Mouse (Mus musculus) layer of hippocampus, postnatal 25 days (tissue): Measurements from ENCODE around the gene 1700040F15Rik. TPM values are rescaled to one million over a fixed set of nuclear protein-coding genes. Genes with fewer than 3 reads are reported as not detected.
"Not testable (repeated sequence)": the region's sequence is repeated elsewhere in the genome, so short reads cannot be mapped to it uniquely, and the experiment has no call there.

Experiments used
- DNase-seq, 2 experiments: peaks; one replicate each; pipeline ENCODE4 v3.0.0; 2022; ENCODE audit warnings: mixed read lengths in 2 of 2, low spot score in 1 of 2; ENCODE audit errors: extremely low spot score in 1 of 2
- total RNA-seq, 2 experiments: library from RNA; stranded (reverse); gene quantifications; 2 replicates each; pipeline ENCODE4 v1.2.3; 2021

Gene 1700040F15Rik
- not detected for total RNA-seq

DNA sequence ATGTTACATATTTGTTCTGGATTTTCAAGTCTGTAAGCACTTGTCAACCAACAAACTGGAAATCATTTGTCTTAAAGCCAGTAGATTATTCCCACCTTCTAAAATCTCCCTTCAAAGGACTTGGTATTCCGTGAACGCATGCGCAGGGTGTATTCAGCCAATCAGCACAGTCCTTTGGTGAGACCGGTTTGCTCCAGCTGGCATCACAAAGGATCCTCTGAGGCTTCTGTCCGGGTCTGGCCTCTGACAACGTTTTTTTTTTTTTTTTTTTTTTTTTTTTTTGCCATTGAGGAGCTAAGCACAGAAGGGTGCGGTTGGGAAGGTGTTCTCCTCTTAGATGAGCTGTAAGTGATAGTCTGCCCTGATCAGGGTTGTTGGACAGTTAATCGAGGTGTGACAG lies at the start of gene 1700040F15Rik:
Gene 1700040F15Rik (plus strand): TSS at position 301 of the 400 bp plus-strand sequence.
- DNase-seq: not testable (repeated sequence)
